Mouse (Mus musculus): ENCODE measurements around the gene Gm10681.
"Not testable (repeated sequence)": the region's sequence is repeated elsewhere in the genome, so short reads cannot be mapped to it uniquely, and the experiment has no call there.

Gm10681 gene

GRCm38 (mm10) chr3:98588707-98589106 is at the start of gene Gm10681:
Gene Gm10681, minus strand, starts transcription at chr3:98588807.
- in situ Hi-C loops (cut with MboI, MseI): no loop called here

GRCm38 (mm10) chr3:98635145-98635544 is 46.5 kb upstream of the Gm10681 start:
- in situ Hi-C loops (cut with MboI, MseI): loop anchor here (10.0 kb wide), 1 partner anchor 60 kb away; no protein-coding TSS in a partner anchor

GRCm38 (mm10) chr3:98630152-98630551 is 41.5 kb upstream of the Gm10681 start, which contains the start of gene Hsd3b5:
Gene Hsd3b5, minus strand, starts transcription at chr3:98630252.
- in situ Hi-C loops (cut with MboI, MseI): loop anchor here (10.0 kb wide), 1 partner anchor 65 kb away; no protein-coding TSS in a partner anchor

GRCm38 (mm10) chr3:98629633-98630032 is 41.0 kb upstream of the Gm10681 start:
- in situ Hi-C loops (cut with MboI, MseI): loop anchor here (10.0 kb wide), 1 partner anchor 65 kb away; no protein-coding TSS in a partner anchor

- in situ Hi-C loops (cut with MboI, MseI): not testable (repeated sequence)
These were observed 28.2 kb upstream of the Gm10681 start for GRCm38 (mm10) chr3:98616786-98617185.

- in situ Hi-C loops (cut with MboI, MseI): not testable (repeated sequence)
These were observed 27.6 kb upstream of the Gm10681 start for GRCm38 (mm10) chr3:98616244-98616643.

- in situ Hi-C loops (cut with MboI, MseI): not testable (repeated sequence)
These were observed 25.9 kb upstream of the Gm10681 start for GRCm38 (mm10) chr3:98614406-98614927.

GRCm38 (mm10) chr3:98613963-98614362 is 25.4 kb upstream of the Gm10681 start:
- in situ Hi-C loops (cut with MboI, MseI): no loop called here

- in situ Hi-C loops (cut with MboI, MseI): not testable (repeated sequence)
These were observed 24.9 kb upstream of the Gm10681 start for GRCm38 (mm10) chr3:98613540-98613939.

- in situ Hi-C loops (cut with MboI, MseI): no loop called here
These were observed 886 bp downstream of the Gm10681 start for GRCm38 (mm10) chr3:98587721-98588120.

- in situ Hi-C loops (cut with MboI, MseI): not testable (repeated sequence)
These were observed 6.0 kb downstream of the Gm10681 start for GRCm38 (mm10) chr3:98582622-98583021.

GRCm38 (mm10) chr3:98582202-98582601 is 6.4 kb downstream of the Gm10681 start:
- in situ Hi-C loops (cut with MboI, MseI): not testable (repeated sequence)

GRCm38 (mm10) chr3:98581024-98581423 is 7.6 kb downstream of the Gm10681 start:
- in situ Hi-C loops (cut with MboI, MseI): not testable (repeated sequence)

GRCm38 (mm10) chr3:98567717-98568116 is 20.9 kb downstream of the Gm10681 start:
- in situ Hi-C loops (cut with MboI, MseI): loop anchor here in 1 of 2 experiments (25.0 kb wide), 1 partner anchor 205 kb away; no protein-coding TSS in a partner anchor

- in situ Hi-C loops (cut with MboI, MseI): loop anchor here in 1 of 2 experiments (25.0 kb wide), 1 partner anchor 203 kb away; no protein-coding TSS in a partner anchor
These were observed 23.7 kb downstream of the Gm10681 start for GRCm38 (mm10) chr3:98564894-98565293.

- in situ Hi-C loops (cut with MboI, MseI): loop anchor here in 1 of 2 experiments (25.0 kb wide), 1 partner anchor 202 kb away; no protein-coding TSS in a partner anchor
These were observed 24.8 kb downstream of the Gm10681 start for GRCm38 (mm10) chr3:98563831-98564230.

GRCm38 (mm10) chr3:98560711-98561110 is 27.9 kb downstream of the Gm10681 start:
- in situ Hi-C loops (cut with MboI, MseI): loop anchor here in 1 of 2 experiments (25.0 kb wide), 1 partner anchor 198 kb away; no protein-coding TSS in a partner anchor

GRCm38 (mm10) chr3:98550832-98551231 is 37.8 kb downstream of the Gm10681 start:
- in situ Hi-C loops (cut with MboI, MseI): loop anchor here (5.0 to 25.0 kb wide), 3 partner anchors 109 to 196 kb away; no protein-coding TSS in a partner anchor

- in situ Hi-C loops (cut with MboI, MseI): loop anchor here (5.0 to 25.0 kb wide), 3 partner anchors 108 to 195 kb away; no protein-coding TSS in a partner anchor
These were observed 38.4 kb downstream of the Gm10681 start for GRCm38 (mm10) chr3:98550215-98550614.

GRCm38 (mm10) chr3:98548495-98548894 is 40.1 kb downstream of the Gm10681 start:
- in situ Hi-C loops (cut with MboI, MseI): not testable (repeated sequence)

GRCm38 (mm10) chr3:98547641-98548040 is 41.0 kb downstream of the Gm10681 start:
- in situ Hi-C loops (cut with MboI, MseI): not testable (repeated sequence)

GRCm38 (mm10) chr3:98524978-98525377 is 63.6 kb downstream of the Gm10681 start:
- in situ Hi-C loops (cut with MboI, MseI): loop anchor here (5.0 kb wide), 2 partner anchors 52 to 58 kb away; no protein-coding TSS in a partner anchor

GRCm38 (mm10) chr3:98524552-98524951 is 64.1 kb downstream of the Gm10681 start:
- in situ Hi-C loops (cut with MboI, MseI): loop anchor here (5.0 kb wide), 2 partner anchors 53 to 57 kb away; no protein-coding TSS in a partner anchor

Measured in T-helper 17 cell (primary cell).